Comparison of ENCODE assay signal across 9 mouse cellular contexts in genomic region chrX:103443755-103444154, GRCm38 (mm10). TPM values are rescaled to one million over a fixed set of nuclear protein-coding genes. Genes with fewer than 3 reads are reported as not detected.
A peak's percentile ranks its signal among the peaks of the same experiment; 100 is the strongest.
DNase-seq lines count a peak whose midpoint lies in the region; ATAC-seq and TF ChIP-seq lines count a peak whose summit lies in the region.
"Had no signal": no experiment of that assay in that cellular context is flagged by ENCODE, and none has a peak within 500 bp of the region (broad histone marks: within the 10 kb centered on the region; RNA-seq: fewer than 3 reads in every experiment).

No protein-coding gene starts in this region.

- intact Hi-C loops in heart, adult 2 months (cut with DNase I), result no loop called here

- no peak for TF ChIP-seq EP300 in heart, adult 2 months (IDR thresholded peaks at IDR 0.05; ENCODE audit: insufficient read depth, low read depth, low read length)

- TF ChIP-seq CTCF in heart, adult 2 months (IDR thresholded peaks at IDR 0.05), result peak; percentile 75
- TF ChIP-seq CTCF in midbrain, postnatal 0 days (IDR thresholded peaks at IDR 0.05), result peak; percentile 73

- no peak overlapping the region for H3K4me3 ChIP-seq in heart, adult 2 months
- no peak overlapping the region for H3K4me3 ChIP-seq in midbrain, postnatal 0 days (ENCODE audit: low read depth, low read length)
- H3K4me3 ChIP-seq in midbrain, embryonic 10.5 days, result no peak overlapping the region
- no peak overlapping the region for H3K4me3 ChIP-seq in forebrain, embryonic 12.5 days (replicated peaks)
- H3K4me3 ChIP-seq in hindbrain, embryonic 16.5 days (ENCODE audit: low read length), result no peak overlapping the region

- no peak for ATAC-seq in midbrain, postnatal 0 days (ENCODE audit: low FRiP score)
- no peak for ATAC-seq in forebrain, embryonic 12.5 days (ENCODE audit: low FRiP score)
- no peak for ATAC-seq in hindbrain, embryonic 16.5 days

- TF ChIP-seq POLR2A in heart, adult 2 months (IDR thresholded peaks at IDR 0.05; ENCODE audit: insufficient read depth, low read depth, low read length), result no peak

- no peaks in the 10 kb centered on the region for H3K36me3 ChIP-seq in heart, adult 2 months (ENCODE audit: control insufficient read depth, insufficient read depth, low read length)
- no peaks in the 10 kb centered on the region for H3K36me3 ChIP-seq in midbrain, postnatal 0 days (ENCODE audit: insufficient read depth, low read length)
- no peaks in the 10 kb centered on the region for H3K36me3 ChIP-seq in midbrain, embryonic 10.5 days
- no peaks in the 10 kb centered on the region for H3K36me3 ChIP-seq in forebrain, embryonic 12.5 days (replicated peaks)
- no peaks in the 10 kb centered on the region for H3K36me3 ChIP-seq in hindbrain, embryonic 16.5 days (ENCODE audit: control insufficient read depth, insufficient read depth, low read length)

- H3K27me3 ChIP-seq in heart, adult 2 months (ENCODE audit: control insufficient read depth, insufficient read depth, low read length), result peaks cover 2% of the 10 kb centered on the region; the same call in 1 of the 2 replicates
- peaks cover 27% of the 10 kb centered on the region for H3K27me3 ChIP-seq in midbrain, postnatal 0 days (ENCODE audit: insufficient read depth, low read length)
- peaks cover 93% of the 10 kb centered on the region for H3K27me3 ChIP-seq in midbrain, embryonic 10.5 days (ENCODE audit: low read depth, poor library complexity, severe bottlenecking)
- H3K27me3 ChIP-seq in forebrain, embryonic 12.5 days, result peaks cover 52% of the 10 kb centered on the region
- peaks cover 24% of the 10 kb centered on the region for H3K27me3 ChIP-seq in hindbrain, embryonic 16.5 days (replicated peaks; ENCODE audit: control insufficient read depth, insufficient read depth, low read length)

- no peaks in the 10 kb centered on the region for H3K9me3 ChIP-seq in midbrain, postnatal 0 days (ENCODE audit: low read length)
- no peaks in the 10 kb centered on the region for H3K9me3 ChIP-seq in midbrain, embryonic 10.5 days (replicated peaks)
- no peaks in the 10 kb centered on the region for H3K9me3 ChIP-seq in forebrain, embryonic 12.5 days
- H3K9me3 ChIP-seq in hindbrain, embryonic 16.5 days (ENCODE audit: control insufficient read depth, low read length), result no peaks in the 10 kb centered on the region

- no peak overlapping the region for H3K9ac ChIP-seq in heart, adult 2 months (ENCODE audit: low read depth, low read length)
- H3K9ac ChIP-seq in midbrain, postnatal 0 days (replicated peaks; ENCODE audit: low read length, poor library complexity, severe bottlenecking), result no peak overlapping the region
- H3K9ac ChIP-seq in forebrain, embryonic 12.5 days, result no peak overlapping the region
- H3K9ac ChIP-seq in hindbrain, embryonic 16.5 days (ENCODE audit: low read depth, low read length), result no peak overlapping the region

- H3K79me2 ChIP-seq in heart, adult 2 months (replicated peaks; ENCODE audit: control insufficient read depth, insufficient read depth, low read length), result no peaks in the 10 kb centered on the region

- no peaks in the 10 kb centered on the region for H3K4me1 ChIP-seq in heart, adult 2 months (ENCODE audit: control insufficient read depth, insufficient read depth, low read length)
- no peaks in the 10 kb centered on the region for H3K4me1 ChIP-seq in midbrain, postnatal 0 days (ENCODE audit: insufficient read depth, low read length)
- H3K4me1 ChIP-seq in midbrain, embryonic 10.5 days, result peaks cover 9% of the 10 kb centered on the region
- no peaks in the 10 kb centered on the region; the same call in 1 of the 2 replicates for H3K4me1 ChIP-seq in forebrain, embryonic 12.5 days
- H3K4me1 ChIP-seq in hindbrain, embryonic 16.5 days (ENCODE audit: control insufficient read depth, insufficient read depth, low read depth, low read length), result no peaks in the 10 kb centered on the region

- no peak overlapping the region for H3K27ac ChIP-seq in heart, adult 2 months
- H3K27ac ChIP-seq in midbrain, postnatal 0 days (ENCODE audit: low read depth, low read length), result no peak overlapping the region
- no peak overlapping the region for H3K27ac ChIP-seq in midbrain, embryonic 10.5 days (replicated peaks)
- H3K27ac ChIP-seq in forebrain, embryonic 12.5 days, result no peak overlapping the region
- H3K27ac ChIP-seq in hindbrain, embryonic 16.5 days (ENCODE audit: low read depth, low read length), result no peak overlapping the region

- WGBS in heart, adult 2 months, result 32% methylated on average over 7 of the region's 7 CpGs
- 34% methylated on average over 7 of the region's 7 CpGs for WGBS in midbrain, postnatal 0 days
- WGBS in midbrain, embryonic 10.5 days, result 36% methylated on average over 7 of the region's 7 CpGs
- WGBS in forebrain, embryonic 12.5 days, result 39% methylated on average over 7 of the region's 7 CpGs
- 34% methylated on average over 7 of the region's 7 CpGs for WGBS in hindbrain, embryonic 16.5 days

- no peak for DNase-seq in heart, adult 2 months
- no peak for DNase-seq in heart, adult 11 months
- DNase-seq in midbrain, postnatal 0 days (ENCODE audit: low spot score), result peak; percentile 60
- no peak for DNase-seq in midbrain, embryonic 10.5 days (ENCODE audit: low spot score)
- peak; percentile 4 for DNase-seq in cerebellum, adult 9-11 months
- DNase-seq in lung, postnatal 10 days, result peak; percentile 49

- H3K4me2 ChIP-seq in midbrain, postnatal 0 days (ENCODE audit: low read depth, low read length, poor library complexity, severe bottlenecking), result no peak overlapping the region
- H3K4me2 ChIP-seq in forebrain, embryonic 12.5 days, result no peak overlapping the region
- H3K4me2 ChIP-seq in hindbrain, embryonic 16.5 days (ENCODE audit: low read length), result no peak overlapping the region

RNA-seq across cellular contexts. Expression of gene Gm26992, which starts 21.9 kb away (rescaled TPM):
- total RNA-seq in heart, adult 2 months (2021), result not detected
- polyA plus RNA-seq in heart, adult 2 months (2012; rRNA removed), result 0.67 TPM in 1 of 2 replicates, not detected in the other
- 2.0 TPM in 1 of 2 replicates, not detected in the other for total RNA-seq in midbrain, postnatal 0 days (2014; rRNA removed)
- 0.63 TPM in 1 of 2 replicates, not detected in the other for polyA plus RNA-seq in midbrain, postnatal 0 days (2015; fragmentation: Nextera tagmentation; extraction: Ambion mirVana)
- not detected in 2 replicates for polyA plus RNA-seq in midbrain, embryonic 10.5 days (2016; fragmentation: Nextera tagmentation; extraction: Ambion mirVana)
- polyA plus RNA-seq in forebrain, embryonic 12.5 days (2016; fragmentation: Nextera tagmentation; extraction: Ambion mirVana), result not detected in 2 replicates
- not detected in 2 replicates for polyA plus RNA-seq in hindbrain, embryonic 16.5 days (2015; fragmentation: Nextera tagmentation; extraction: Ambion mirVana)
- polyA plus RNA-seq: small intestine, adult 2 months had no signal

RNA-seq across cellular contexts. Expression of gene Tsx, which starts 29.5 kb away (rescaled TPM):
- total RNA-seq in heart, adult 2 months (2021), result not detected
- 0.38 TPM in 1 of 2 replicates, not detected in the other for polyA plus RNA-seq in heart, adult 2 months (2012; rRNA removed)
- not detected in 2 replicates for total RNA-seq in midbrain, postnatal 0 days (2014; rRNA removed)
- 0.20 and 0.21 TPM in 2 replicates for polyA plus RNA-seq in midbrain, postnatal 0 days (2015; fragmentation: Nextera tagmentation; extraction: Ambion mirVana)
- 0.34 and 0.35 TPM in 2 replicates for polyA plus RNA-seq in midbrain, embryonic 10.5 days (2016; fragmentation: Nextera tagmentation; extraction: Ambion mirVana)
- polyA plus RNA-seq in forebrain, embryonic 12.5 days (2016; fragmentation: Nextera tagmentation; extraction: Ambion mirVana), result 0.49 TPM in 1 of 2 replicates, not detected in the other
- polyA plus RNA-seq in hindbrain, embryonic 16.5 days (2015; fragmentation: Nextera tagmentation; extraction: Ambion mirVana), result 0.20 TPM in 2 replicates

Comparison
In these comparisons a context has a peak if more than half of its experiments do, and no peak if none do; other contexts are left out.
1. DNase-seq: peak in midbrain, postnatal 0 days (single experiment), cerebellum, adult 9-11 months (single experiment) and lung, postnatal 10 days (single experiment); none in heart, adult 2 months (0 of 2), heart, adult 11 months (single experiment) and midbrain, embryonic 10.5 days (single experiment).